Mouse (Mus musculus) left cerebral cortex, adult 9 months (tissue): Measurements from ENCODE around the gene Tbccd1.
A peak's percentile ranks its signal among the peaks of the same experiment; 100 is the strongest.
"Not testable (repeated sequence)": the region's sequence is repeated elsewhere in the genome, so short reads cannot be mapped to it uniquely, and the experiment has no call there.

Source experiments
- DNase-seq, 2 experiments: peaks; one replicate each; pipeline ENCODE4 v3.0.0; 2022; ENCODE audit warnings: low spot score in 2 of 2

Tbccd1 gene

DNA sequence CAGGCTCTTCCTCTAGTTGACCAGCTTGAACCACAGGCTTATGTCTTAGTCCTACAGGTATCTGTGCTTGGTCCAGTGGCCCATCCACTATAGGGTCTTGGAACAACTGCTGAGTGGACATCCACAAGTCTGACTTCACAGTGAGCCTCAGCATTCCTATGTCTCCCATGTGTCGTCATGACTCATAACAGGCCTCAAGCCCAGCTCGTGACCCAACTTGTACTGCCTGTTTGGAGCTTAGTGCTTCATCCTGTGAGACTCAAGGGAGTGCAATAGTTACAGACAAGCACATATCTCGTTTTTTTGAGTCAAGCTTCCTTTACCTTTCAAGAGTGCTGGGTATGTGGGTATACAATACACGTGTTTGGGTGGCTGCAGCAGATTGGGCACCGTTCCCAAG, 74.8 kb downstream of the Tbccd1 start:
- no peak for DNase-seq

GRCm38 (mm10) chr16:22779228-22779835, 78.1 kb downstream of the Tbccd1 start:
- peak in 1 of 2 experiments; percentile 24 for DNase-seq

GRCm38 (mm10) chr16:22778296-22778695, 79.2 kb downstream of the Tbccd1 start:
- DNase-seq: not testable (repeated sequence)

DNA sequence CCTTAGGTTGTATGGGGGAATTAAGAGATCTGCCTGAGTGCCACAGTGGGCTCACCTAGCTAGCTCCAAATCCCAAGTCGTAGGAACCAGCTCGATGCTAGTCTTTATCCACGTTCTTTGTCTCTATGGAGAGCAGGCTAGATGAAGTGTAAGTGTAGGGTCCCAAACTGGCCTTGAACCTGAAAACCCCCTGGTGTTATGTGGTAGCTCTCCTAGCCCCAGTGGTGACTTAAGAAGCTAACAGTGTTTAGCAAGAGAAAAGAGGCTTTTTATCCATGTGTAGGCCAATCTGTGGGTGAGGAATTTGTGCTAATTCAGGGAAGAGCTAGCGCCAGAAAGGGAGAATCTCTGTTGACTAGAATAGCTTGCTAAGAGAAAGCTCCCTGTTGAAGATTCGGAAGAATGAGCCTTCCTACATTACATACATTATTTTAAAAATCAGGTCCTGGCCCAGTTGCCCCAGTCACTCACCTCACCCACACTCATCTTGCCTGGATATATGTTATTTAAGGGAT, 81.9 kb downstream of the Tbccd1 start:
- DNase-seq: no peak

DNA sequence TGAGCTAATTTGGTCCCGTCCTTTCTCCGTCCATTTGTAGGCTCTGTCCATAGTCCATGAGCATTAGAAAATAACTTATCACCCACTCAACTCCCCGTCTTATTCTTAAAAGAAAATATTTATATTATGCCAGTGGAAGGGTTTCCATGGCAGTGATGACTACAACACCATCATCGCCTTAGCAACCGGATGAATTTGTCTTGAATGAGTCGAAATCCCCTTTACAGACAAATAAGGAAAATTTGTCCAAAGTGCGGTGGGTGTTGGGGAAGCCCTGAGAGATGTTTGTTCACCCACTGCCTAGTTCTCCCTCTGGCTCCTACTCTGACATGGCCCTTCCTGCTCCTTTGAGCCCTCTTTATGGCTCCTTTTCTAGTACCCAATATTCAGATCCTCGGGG, 88.8 kb downstream of the Tbccd1 start:
- DNase-seq: peak in 1 of 2 experiments; percentile 18

DNA sequence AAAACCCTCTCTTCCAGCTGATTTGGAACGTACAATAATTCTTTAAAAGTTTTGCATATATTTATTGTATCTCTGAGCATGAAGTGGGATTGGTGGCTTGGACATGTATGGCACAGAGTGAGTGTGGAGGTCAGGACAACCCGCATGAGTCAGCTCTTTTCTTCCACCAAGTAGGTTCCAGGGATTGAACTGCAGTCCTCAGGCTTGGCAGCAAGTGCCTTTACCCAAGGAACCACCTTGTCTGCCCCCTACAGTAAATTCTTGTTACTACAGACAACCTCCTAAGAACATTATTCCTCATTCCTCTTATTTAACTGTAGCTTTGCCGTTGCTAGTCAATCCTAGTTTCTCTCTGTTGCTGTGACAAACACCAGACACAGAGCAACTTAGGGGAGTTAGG, 90.1 kb downstream of the Tbccd1 start:
- no peak for DNase-seq

- DNase-seq: no peak
Measured at GRCm38 (mm10) chr16:22766738-22767211, 90.7 kb downstream of the Tbccd1 start.

DNA sequence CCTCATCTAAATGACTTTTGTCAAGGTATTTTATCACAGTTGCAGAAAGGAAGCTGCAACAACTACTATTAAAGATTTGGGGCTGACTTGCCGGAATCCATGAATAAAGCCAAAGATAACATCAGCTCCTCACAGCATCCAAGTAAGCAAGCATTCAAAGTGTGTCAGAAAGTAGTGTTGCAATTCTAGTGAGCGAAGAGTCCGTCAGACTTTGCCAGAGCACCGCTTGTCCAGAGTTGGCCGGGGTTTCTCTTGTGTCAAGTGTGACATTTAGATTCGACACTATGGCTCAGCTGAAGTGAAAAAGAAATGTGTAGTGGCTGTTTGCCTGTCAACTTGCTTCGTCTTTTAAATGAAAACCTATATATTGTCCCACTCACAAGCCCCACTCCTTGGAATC, 91.9 kb downstream of the Tbccd1 start:
- no peak for DNase-seq
